Comparison of ENCODE assay signal across 1 mouse cellular context in the genomic region with DNA sequence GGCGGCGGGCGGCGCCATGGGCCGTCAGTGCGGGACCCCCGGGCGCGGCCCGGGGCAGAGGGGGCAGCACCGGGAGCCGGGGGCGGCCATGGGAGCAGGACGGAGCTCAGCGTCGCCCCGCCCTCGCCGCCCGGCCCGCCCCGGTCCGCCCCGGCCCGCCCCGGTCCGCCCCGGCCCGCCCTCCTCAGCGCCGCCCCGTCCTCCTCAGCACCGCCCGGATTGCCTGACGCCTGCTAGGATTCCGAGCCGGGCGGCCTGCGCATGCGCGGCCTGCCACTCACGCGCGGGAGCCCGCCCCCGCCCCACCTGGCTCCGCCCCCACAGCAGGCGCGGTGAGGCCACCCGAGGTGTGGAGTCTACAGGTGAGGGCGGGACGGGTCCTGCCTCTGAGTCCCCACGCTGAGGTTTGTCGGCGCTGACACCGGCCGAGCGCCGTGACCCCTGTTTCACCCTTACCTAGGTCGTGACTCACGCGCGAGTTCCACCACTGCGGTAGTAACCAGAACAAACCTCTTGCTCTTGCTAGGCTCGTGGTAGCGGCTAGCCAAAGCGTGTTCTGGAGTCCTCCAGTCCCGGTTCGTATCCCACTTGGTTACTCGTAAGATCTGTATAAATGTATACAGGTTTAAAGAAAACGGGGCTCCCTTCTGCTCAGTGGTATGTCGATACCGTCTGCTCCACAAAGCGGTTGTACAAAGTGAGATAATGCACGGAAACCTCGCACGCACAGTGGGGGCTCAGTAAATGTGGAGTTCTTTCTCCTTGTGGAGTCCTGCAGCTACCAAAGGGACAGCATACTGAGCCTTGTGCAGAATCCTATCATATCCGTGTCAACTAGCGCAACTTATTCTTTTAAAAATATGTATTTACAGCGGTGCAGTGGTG.
TF ChIP-seq lines count a peak whose summit lies in the region.

A gene (minus strand): TSS at position 51 of the 885 bp plus-strand sequence.

TF ChIP-seq in CH12.LX, 34 proteins besides CTCF, POLR2A, EP300 and RAD21 (continued from another document):
- TF ChIP-seq CHD1 (IDR thresholded peaks at IDR 0.05; ENCODE audit: low read depth, low read length), result no peak
- TF ChIP-seq UBTF (IDR thresholded peaks at IDR 0.05; ENCODE audit: low read depth, low read length), result no peak; the same call in 1 of the 2 replicates
- TF ChIP-seq USF2 (conservative IDR thresholded peaks at IDR 0.05; ENCODE audit: low read depth, low read length), result no peak
- TF ChIP-seq ELF1 (IDR thresholded peaks at IDR 0.05; ENCODE audit: low read depth, low read length), result no peak; the same call in 1 of the 2 replicates
- peak; percentile 77 for TF ChIP-seq BHLHE40 (IDR thresholded peaks at IDR 0.05; ENCODE audit: low read depth, low read length)
- peak; percentile 52; the same call in 1 of the 2 replicates for TF ChIP-seq MAX (IDR thresholded peaks at IDR 0.05; ENCODE audit: low read length)
- TF ChIP-seq NELFE (IDR thresholded peaks at IDR 0.05; ENCODE audit: low read depth, low read length), result peak; percentile 54
- TF ChIP-seq JUND (conservative IDR thresholded peaks at IDR 0.05; ENCODE audit: low read depth, low read length), result no peak
- TF ChIP-seq MXI1 (IDR thresholded peaks at IDR 0.05; ENCODE audit: low read depth, low read length), result peak; percentile 86
- TF ChIP-seq NRF1 (IDR thresholded peaks at IDR 0.05; ENCODE audit: low read depth, low read length), result peak; percentile 96
- no peak for TF ChIP-seq PAX5 (IDR thresholded peaks at IDR 0.05; ENCODE audit: low read length)
- TF ChIP-seq MEF2A (IDR thresholded peaks at IDR 0.05; ENCODE audit: borderline replicate concordance, low read depth, low read length), result peak; percentile 47; the same call in 1 of the 2 replicates
- no peak for TF ChIP-seq MAFK (IDR thresholded peaks at IDR 0.05; ENCODE audit: insufficient replicate concordance, low read length)
- no peak; the same call in 1 of the 2 replicates for TF ChIP-seq MAZ (IDR thresholded peaks at IDR 0.05; ENCODE audit: low read depth, low read length)
- no peak for TF ChIP-seq ZNF384 (IDR thresholded peaks at IDR 0.05; ENCODE audit: low read depth, low read length)
- TF ChIP-seq ZMIZ1 (IDR thresholded peaks at IDR 0.05; ENCODE audit: low read depth, low read length), result peak; percentile 52; the same call in 1 of the 2 replicates
- TF ChIP-seq HCFC1 (IDR thresholded peaks at IDR 0.05; ENCODE audit: low read depth, low read length), result peak; percentile 21; the same call in 1 of the 2 replicates
- no peak for TF ChIP-seq SMC3 (IDR thresholded peaks at IDR 0.05; ENCODE audit: low read depth, low read length)
- TF ChIP-seq MYC (IDR thresholded peaks at IDR 0.05; ENCODE audit: low read depth, low read length), result peak; percentile 68; the same call in 1 of the 2 replicates
